Mouse (Mus musculus): ENCODE data around the gene Calr. TPM values are rescaled to one million over a fixed set of nuclear protein-coding genes. Genes with fewer than 3 reads are reported as not detected.

Gene Calr
- polyA plus RNA-seq (2015; fragmentation: Nextera tagmentation; extraction: Ambion mirVana), result 549 and 569 TPM in 2 replicates

DNA sequence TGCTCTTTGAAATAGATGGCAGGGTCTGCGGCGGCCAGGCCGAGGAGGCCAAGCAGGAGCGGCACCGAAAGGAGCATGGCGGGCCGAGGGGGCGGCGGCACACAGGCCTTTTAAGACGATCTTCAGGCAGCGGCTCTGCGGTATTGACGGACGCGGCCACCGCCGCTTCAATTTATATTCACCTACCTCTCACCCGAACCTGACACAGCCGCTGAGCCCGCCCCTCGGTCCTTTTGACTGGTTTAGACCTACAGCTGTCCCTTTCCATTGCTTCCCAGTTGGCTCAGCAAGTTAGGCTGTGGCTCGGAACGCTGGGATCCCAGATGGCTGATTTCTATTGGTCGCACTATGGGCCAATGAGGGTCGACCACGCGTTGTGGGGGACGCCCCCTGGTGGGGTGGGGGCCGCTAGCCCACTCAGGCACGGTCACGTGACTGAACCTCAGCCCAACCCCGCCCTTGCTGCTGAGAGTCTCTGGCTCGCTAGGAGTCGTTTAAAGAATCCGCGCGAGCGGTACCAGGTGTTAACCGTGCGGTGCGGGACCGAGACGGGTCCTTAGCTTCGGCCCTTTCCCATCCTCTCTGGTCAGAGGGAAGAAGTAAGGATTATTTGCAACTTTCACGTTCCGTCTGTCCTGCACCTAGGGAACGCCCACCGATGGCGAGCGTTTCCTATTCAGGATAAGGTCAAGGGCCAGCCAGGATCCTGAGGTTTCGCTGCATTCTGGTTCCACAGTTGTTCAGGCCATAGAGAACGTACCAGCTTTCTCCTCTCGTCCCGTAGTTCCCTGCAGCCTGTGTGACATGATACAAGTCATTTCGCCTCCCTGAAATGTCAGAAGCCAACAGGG is at the start of gene Calr:
Gene Calr, minus strand, starts transcription at position 213 of the 851 bp plus-strand sequence.
- Histone ChIP-seq H3K4me3 (peak within 1 kb of the TSS; percentile 91), H3K9ac (peak within 1 kb of the TSS; percentile 97), H3K9me3 (replicated peaks) (no peaks in the 10 kb centered on the region), H3K36me3 (ENCODE audit: poor library complexity, severe bottlenecking) (peaks cover 33% of the 10 kb centered on the region), H3K27ac (peak within 1 kb of the TSS; percentile 76), H3K27me3 (no peaks in the 10 kb centered on the region), H3K4me1 (peaks cover 45% of the 10 kb centered on the region), H3K4me2 (peak within 1 kb of the TSS; percentile 91)
- under 1% methylated on average over 55 of the region's 55 CpGs for WGBS
- ATAC-seq, result peak; percentile 99

DNA sequence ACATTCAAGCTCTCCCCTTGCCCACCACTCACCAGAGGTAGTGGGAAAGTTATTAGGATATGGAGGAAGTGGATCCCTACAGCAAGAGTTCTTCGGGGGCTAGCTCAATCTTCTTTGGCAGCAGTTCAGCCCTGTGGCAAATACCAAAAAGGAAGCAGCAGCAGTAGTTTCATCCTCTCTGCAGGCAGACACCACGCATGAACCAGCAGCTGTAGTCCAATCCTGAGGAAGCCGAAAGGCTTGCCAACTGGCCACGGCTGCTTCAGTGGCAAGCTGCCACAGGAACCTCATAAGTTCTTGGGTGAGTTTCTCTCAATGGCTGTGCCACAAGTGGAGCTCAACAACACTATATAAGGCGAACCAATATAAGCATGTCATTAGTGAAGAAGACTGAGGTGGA is 49.2 kb upstream of the Calr start:
- H3K9ac ChIP-seq, result no peak overlapping the region
- no peak for ATAC-seq
- no peaks in the 10 kb centered on the region for H3K9me3 ChIP-seq (replicated peaks)
- H3K4me2 ChIP-seq, result no peak overlapping the region
- no peak overlapping the region for H3K4me3 ChIP-seq
- H3K36me3 ChIP-seq (ENCODE audit: poor library complexity, severe bottlenecking), result peaks cover 7% of the 10 kb centered on the region
- 86% methylated on average over 5 of the region's 5 CpGs for WGBS
- no peak overlapping the region for H3K27ac ChIP-seq
- H3K4me1 ChIP-seq, result peaks cover 19% of the 10 kb centered on the region
- 0 out of 2 replicates have a peak, but pooled peaks cover 3% of the 10 kb centered on the region for H3K27me3 ChIP-seq

DNA sequence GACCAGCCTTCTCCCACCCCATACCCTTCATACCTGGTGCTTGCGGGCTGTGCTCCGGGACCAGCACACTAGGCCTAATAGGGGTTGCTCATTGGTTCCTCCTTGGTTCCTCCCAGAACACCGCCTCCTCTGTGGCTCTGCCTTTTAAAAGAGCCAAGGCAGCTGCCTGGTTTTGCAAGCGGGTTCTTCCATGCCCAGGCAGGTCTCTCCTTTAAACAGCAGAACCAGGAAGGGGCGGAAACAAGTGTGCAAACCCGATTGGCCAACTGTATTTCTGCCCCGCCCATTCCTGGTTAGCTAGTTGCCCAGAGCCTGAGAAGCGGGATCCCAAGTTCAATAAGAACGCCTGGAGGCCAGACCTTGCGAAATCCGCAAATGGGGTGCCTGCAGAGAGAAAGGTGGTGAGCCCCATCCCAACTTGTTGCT is 47.0 kb upstream of the Calr start, which contains the start of gene Gcdh:
Gene Gcdh, minus strand, starts transcription at position 213 of the 426 bp plus-strand sequence.
- WGBS, result under 1% methylated on average over 11 of the region's 11 CpGs
- peak within 1 kb of the TSS; percentile 81 for H3K4me3 ChIP-seq
- peak within 1 kb of the TSS; percentile 44; the same call in 1 of the 2 replicates for H3K27ac ChIP-seq
- peaks cover 25% of the 10 kb centered on the region for H3K36me3 ChIP-seq (ENCODE audit: poor library complexity, severe bottlenecking)
- peak within 1 kb of the TSS; percentile 84 for H3K9ac ChIP-seq
- no peaks in the 10 kb centered on the region for H3K9me3 ChIP-seq (replicated peaks)
- no peaks in the 10 kb centered on the region for H3K27me3 ChIP-seq
- H3K4me2 ChIP-seq, result peak within 1 kb of the TSS; percentile 92
- peak; percentile 99 for ATAC-seq
- peaks cover 19% of the 10 kb centered on the region for H3K4me1 ChIP-seq

GRCm38 (mm10) chr8:84892993-84893708 is 46.4 kb upstream of the Calr start:
- H3K27ac ChIP-seq, result peak overlapping the region; percentile 44; the same call in 1 of the 2 replicates
- peak; percentile 57 for ATAC-seq
- H3K4me1 ChIP-seq, result peaks cover 19% of the 10 kb centered on the region
- H3K27me3 ChIP-seq, result no peaks in the 10 kb centered on the region
- whole genome bisulfite sequencing, result 12% methylated on average over 31 of the region's 31 CpGs
- H3K9me3 ChIP-seq (replicated peaks), result no peaks in the 10 kb centered on the region
- H3K36me3 ChIP-seq (ENCODE audit: poor library complexity, severe bottlenecking), result peaks cover 31% of the 10 kb centered on the region
- H3K4me2 ChIP-seq, result peak overlapping the region; percentile 92
- peak overlapping the region; percentile 84 for H3K9ac ChIP-seq
- H3K4me3 ChIP-seq, result peak overlapping the region; percentile 81

- peaks cover 15% of the 10 kb centered on the region for H3K4me1 ChIP-seq
- no peaks in the 10 kb centered on the region for H3K27me3 ChIP-seq
- no peak overlapping the region for H3K4me2 ChIP-seq
- H3K36me3 ChIP-seq (ENCODE audit: poor library complexity, severe bottlenecking), result peaks cover 60% of the 10 kb centered on the region
- H3K4me3 ChIP-seq, result no peak overlapping the region
- H3K27ac ChIP-seq, result no peak overlapping the region
- ATAC-seq, result no peak
- 89% methylated on average over 1 of the region's 1 CpGs for WGBS
- no peak overlapping the region for H3K9ac ChIP-seq
- H3K9me3 ChIP-seq (replicated peaks), result no peaks in the 10 kb centered on the region
Observed at GRCm38 (mm10) chr8:84889141-84889540, 42.4 kb upstream of the Calr start.

DNA sequence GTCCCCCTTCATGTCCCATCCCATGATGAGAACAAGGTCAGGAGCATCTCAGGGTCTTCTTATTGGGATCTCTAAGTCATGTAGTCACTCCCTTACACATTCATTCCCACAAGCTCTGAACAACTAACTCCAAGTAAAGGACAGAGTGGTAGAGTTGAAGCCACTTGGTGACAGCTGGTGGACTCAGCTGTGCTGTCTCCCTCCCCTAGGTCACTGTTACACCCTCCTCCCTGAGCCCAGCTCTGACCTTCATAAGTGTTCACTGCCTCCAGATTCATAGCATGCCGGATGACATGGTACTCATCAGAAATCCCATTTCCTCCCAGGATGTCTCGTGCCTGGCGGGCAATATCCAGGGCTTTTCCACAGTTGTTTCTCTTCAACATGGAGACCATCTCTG is 41.5 kb upstream of the Calr start:
- 95% methylated on average over 3 of the region's 3 CpGs for WGBS
- H3K36me3 ChIP-seq (ENCODE audit: poor library complexity, severe bottlenecking), result peaks cover 60% of the 10 kb centered on the region

DNA sequence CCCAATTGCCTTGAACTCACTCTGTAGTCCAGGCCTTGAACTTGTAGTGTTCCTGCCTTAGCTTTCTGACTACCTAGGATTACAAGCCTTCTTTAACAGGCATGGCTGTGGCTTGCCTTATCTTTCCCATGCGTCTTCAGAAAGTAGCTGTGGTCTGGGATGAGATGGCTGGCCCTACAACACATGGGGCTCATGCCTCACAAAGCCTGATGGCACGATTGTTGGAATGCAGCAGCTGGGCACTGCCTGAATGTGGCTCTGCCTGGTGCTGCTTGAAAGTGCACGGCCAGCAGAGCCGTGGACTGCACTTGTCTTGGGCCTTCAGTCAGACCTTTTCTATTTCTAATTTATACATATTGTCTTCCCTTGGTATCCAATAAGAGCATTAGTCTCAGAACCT is 38.0 kb upstream of the Calr start:
- H3K4me1 ChIP-seq, result no peaks in the 10 kb centered on the region
- no peak overlapping the region for H3K4me2 ChIP-seq
- H3K36me3 ChIP-seq (ENCODE audit: poor library complexity, severe bottlenecking), result peaks cover 43% of the 10 kb centered on the region
- no peak overlapping the region for H3K4me3 ChIP-seq
- H3K27me3 ChIP-seq, result no peaks in the 10 kb centered on the region
- WGBS, result 89% methylated on average over 4 of the region's 4 CpGs
- H3K9ac ChIP-seq, result no peak overlapping the region
- ATAC-seq, result no peak
- H3K27ac ChIP-seq, result no peak overlapping the region
- no peaks in the 10 kb centered on the region for H3K9me3 ChIP-seq (replicated peaks)

More for the DNA sequence above, 41.5 kb upstream of the Calr start:
- no peak overlapping the region for H3K9ac ChIP-seq
- no peaks in the 10 kb centered on the region for H3K27me3 ChIP-seq
- H3K4me3 ChIP-seq, result no peak overlapping the region
- H3K4me1 ChIP-seq, result peaks cover 11% of the 10 kb centered on the region
- no peak overlapping the region for H3K4me2 ChIP-seq
- ATAC-seq, result no peak
- no peaks in the 10 kb centered on the region for H3K9me3 ChIP-seq (replicated peaks)
- H3K27ac ChIP-seq, result no peak overlapping the region

DNA sequence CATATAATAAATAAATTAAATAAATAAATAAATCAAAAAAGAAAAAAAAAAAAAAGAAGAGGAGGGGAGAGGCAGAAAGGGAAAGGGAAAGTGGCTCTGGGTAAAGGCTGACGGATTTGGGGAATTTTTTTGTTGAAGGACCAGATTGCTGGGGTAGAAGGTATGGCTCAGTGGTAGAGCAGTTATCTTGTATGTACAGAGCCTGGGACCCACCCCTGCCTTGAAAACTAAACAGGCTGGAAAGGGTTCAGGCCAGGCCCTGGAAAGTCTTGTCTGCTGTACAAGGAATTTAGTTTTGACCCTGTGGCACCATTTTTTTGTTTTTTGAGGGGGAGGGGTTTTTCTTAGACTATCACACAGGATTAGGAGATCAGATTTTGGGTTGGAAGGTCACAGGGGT is 32.2 kb upstream of the Calr start:
- Histone ChIP-seq H3K9me3 (replicated peaks) (no peaks in the 10 kb centered on the region), H3K27ac (no peak overlapping the region), H3K4me2 (no peak overlapping the region), H3K9ac (no peak overlapping the region), H3K27me3 (no peaks in the 10 kb centered on the region), H3K36me3 (ENCODE audit: poor library complexity, severe bottlenecking) (no peaks in the 10 kb centered on the region), H3K4me1 (peaks cover 15% of the 10 kb centered on the region), H3K4me3 (no peak overlapping the region)
- 69% methylated on average over 1 of the region's 1 CpGs for WGBS
- no peak for ATAC-seq

GRCm38 (mm10) chr8:84877297-84878035 is 30.7 kb upstream of the Calr start:
- Histone ChIP-seq H3K27ac (peak overlapping the region; percentile 63), H3K4me1 (peaks cover 25% of the 10 kb centered on the region), H3K4me3 (no peak overlapping the region), H3K27me3 (0 out of 2 replicates have a peak, but pooled peaks cover 4% of the 10 kb centered on the region), H3K4me2 (no peak overlapping the region), H3K36me3 (ENCODE audit: poor library complexity, severe bottlenecking) (no peaks in the 10 kb centered on the region), H3K9ac (no peak overlapping the region), H3K9me3 (replicated peaks) (no peaks in the 10 kb centered on the region)
- ATAC-seq, result peak; percentile 57; the same call in 1 of the 2 replicates
- 59% methylated on average over 3 of the region's 3 CpGs for WGBS

DNA sequence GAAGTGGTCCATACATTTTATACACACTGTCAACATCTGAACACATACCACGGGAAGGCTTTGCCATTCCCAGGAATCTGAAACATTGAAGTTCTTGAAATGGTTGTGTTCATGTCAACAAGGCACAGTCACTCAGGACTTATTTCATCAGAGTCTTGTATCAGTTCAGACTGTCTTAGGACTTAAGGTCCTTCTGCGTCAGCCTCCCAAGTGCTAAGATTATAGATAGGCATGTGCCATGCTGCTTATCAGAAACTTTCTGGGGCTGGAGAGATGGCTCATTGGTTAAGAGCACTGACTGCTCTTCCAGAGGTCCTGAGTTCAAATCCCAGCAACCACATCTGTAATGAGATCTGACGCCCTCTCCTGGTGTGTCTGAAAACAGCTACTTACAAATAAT is 27.6 kb upstream of the Calr start:
- Histone ChIP-seq H3K4me2 (no peak overlapping the region), H3K9me3 (replicated peaks) (no peaks in the 10 kb centered on the region), H3K4me3 (no peak overlapping the region), H3K27me3 (0 out of 2 replicates have a peak, but pooled peaks cover 6% of the 10 kb centered on the region), H3K36me3 (ENCODE audit: poor library complexity, severe bottlenecking) (peaks cover 11% of the 10 kb centered on the region), H3K4me1 (peaks cover 33% of the 10 kb centered on the region), H3K27ac (no peak overlapping the region), H3K9ac (no peak overlapping the region)
- 87% methylated on average over 3 of the region's 3 CpGs for WGBS
- no peak for ATAC-seq

- ATAC-seq, result no peak
- Histone ChIP-seq H3K9me3 (replicated peaks) (no peaks in the 10 kb centered on the region), H3K36me3 (ENCODE audit: poor library complexity, severe bottlenecking) (peaks cover 24% of the 10 kb centered on the region), H3K9ac (no peak overlapping the region), H3K27ac (no peak overlapping the region), H3K4me3 (peak overlapping the region; percentile 45), H3K4me2 (peak overlapping the region; percentile 82), H3K4me1 (peaks cover 33% of the 10 kb centered on the region), H3K27me3 (0 out of 2 replicates have a peak, but pooled peaks cover 6% of the 10 kb centered on the region)
- 67% methylated on average over 4 of the region's 4 CpGs for WGBS
Observed at GRCm38 (mm10) chr8:84873016-84873415, 26.3 kb upstream of the Calr start.

Data from forebrain, embryonic 13.5 days (tissue).